Mouse (Mus musculus): ENCODE data around the gene Foxn3. TPM values are rescaled to one million over a fixed set of nuclear protein-coding genes. Genes with fewer than 3 reads are reported as not detected.
A peak's percentile ranks its signal among the peaks of the same experiment; 100 is the strongest.

Foxn3 gene
- polyA plus RNA-seq, 1 experiment from 2014 or later, result 95.8 TPM

- Histone ChIP-seq H3K36me3 (ENCODE audit: control insufficient read depth, insufficient read depth, low read length) (no peaks in the 10 kb centered on the region), H3K27me3 (ENCODE audit: control insufficient read depth, insufficient read depth, low read length) (no peaks in the 10 kb centered on the region), H3K4me1 (ENCODE audit: control insufficient read depth, insufficient read depth, low read length) (peaks cover 6% of the 10 kb centered on the region; the same call in 1 of the 2 replicates), H3K4me2 (ENCODE audit: low read depth, low read length) (peak overlapping the region; percentile 36; the same call in 1 of the 2 replicates), H3K27ac (ENCODE audit: low read depth, low read length) (peak overlapping the region; percentile 7; the same call in 1 of the 2 replicates), H3K9ac (replicated peaks; ENCODE audit: low read depth, low read length) (no peak overlapping the region), H3K9me3 (ENCODE audit: control insufficient read depth, low read length) (no peaks in the 10 kb centered on the region), H3K4me3 (ENCODE audit: low read depth, low read length) (no peak overlapping the region)
- ATAC-seq (ENCODE audit: low read depth), result no peak
- 40% methylated on average over 9 of the region's 9 CpGs for WGBS
These were observed 64.2 kb downstream of the Foxn3 start for GRCm38 (mm10) chr12:99498978-99499694.

GRCm38 (mm10) chr12:99498189-99498977 is 65.0 kb downstream of the Foxn3 start:
- H3K27me3 ChIP-seq (ENCODE audit: control insufficient read depth, insufficient read depth, low read length), result no peaks in the 10 kb centered on the region
- H3K4me2 ChIP-seq (ENCODE audit: low read depth, low read length), result peak overlapping the region; percentile 36
- WGBS, result 30% methylated on average over 18 of the region's 18 CpGs
- no peaks in the 10 kb centered on the region for H3K9me3 ChIP-seq (ENCODE audit: control insufficient read depth, low read length)
- no peak overlapping the region for H3K9ac ChIP-seq (replicated peaks; ENCODE audit: low read depth, low read length)
- no peak overlapping the region for H3K4me3 ChIP-seq (ENCODE audit: low read depth, low read length)
- peak overlapping the region; percentile 7; the same call in 1 of the 2 replicates for H3K27ac ChIP-seq (ENCODE audit: low read depth, low read length)
- 0 out of 2 replicates have a peak, but pooled peaks have one; percentile 46 for ATAC-seq (ENCODE audit: low read depth)
- no peaks in the 10 kb centered on the region for H3K36me3 ChIP-seq (ENCODE audit: control insufficient read depth, insufficient read depth, low read length)
- H3K4me1 ChIP-seq (ENCODE audit: control insufficient read depth, insufficient read depth, low read length), result peaks cover 6% of the 10 kb centered on the region; the same call in 1 of the 2 replicates

GRCm38 (mm10) chr12:99496945-99497344 is 66.4 kb downstream of the Foxn3 start:
- no peak for ATAC-seq (ENCODE audit: low read depth)
- Histone ChIP-seq H3K36me3 (ENCODE audit: control insufficient read depth, insufficient read depth, low read length) (no peaks in the 10 kb centered on the region), H3K9me3 (ENCODE audit: control insufficient read depth, low read length) (no peaks in the 10 kb centered on the region), H3K9ac (replicated peaks; ENCODE audit: low read depth, low read length) (no peak overlapping the region), H3K4me1 (ENCODE audit: control insufficient read depth, insufficient read depth, low read length) (peaks cover 6% of the 10 kb centered on the region; the same call in 1 of the 2 replicates), H3K27me3 (ENCODE audit: control insufficient read depth, insufficient read depth, low read length) (no peaks in the 10 kb centered on the region), H3K4me2 (ENCODE audit: low read depth, low read length) (no peak overlapping the region), H3K4me3 (ENCODE audit: low read depth, low read length) (no peak overlapping the region), H3K27ac (ENCODE audit: low read depth, low read length) (no peak overlapping the region)
- 81% methylated on average over 3 of the region's 3 CpGs for WGBS

- ATAC-seq (ENCODE audit: low read depth), result no peak
- 74% methylated on average over 6 of the region's 6 CpGs for WGBS
These were observed 73.2 kb downstream of the Foxn3 start for GRCm38 (mm10) chr12:99490216-99490615.

GRCm38 (mm10) chr12:99489001-99489592 is 74.3 kb downstream of the Foxn3 start:
- no peak overlapping the region for H3K27ac ChIP-seq (ENCODE audit: low read depth, low read length)
- no peak overlapping the region for H3K4me2 ChIP-seq (ENCODE audit: low read depth, low read length)
- 89% methylated on average over 4 of the region's 4 CpGs for WGBS
- H3K9me3 ChIP-seq (ENCODE audit: control insufficient read depth, low read length), result no peaks in the 10 kb centered on the region
- ATAC-seq (ENCODE audit: low read depth), result no peak
- no peaks in the 10 kb centered on the region for H3K36me3 ChIP-seq (ENCODE audit: control insufficient read depth, insufficient read depth, low read length)
- no peaks in the 10 kb centered on the region for H3K4me1 ChIP-seq (ENCODE audit: control insufficient read depth, insufficient read depth, low read length)
- H3K9ac ChIP-seq (replicated peaks; ENCODE audit: low read depth, low read length), result no peak overlapping the region
- no peaks in the 10 kb centered on the region for H3K27me3 ChIP-seq (ENCODE audit: control insufficient read depth, insufficient read depth, low read length)
- H3K4me3 ChIP-seq (ENCODE audit: low read depth, low read length), result no peak overlapping the region

More at GRCm38 (mm10) chr12:99490216-99490615, 73.2 kb downstream of the Foxn3 start:
- Histone ChIP-seq H3K27me3 (ENCODE audit: control insufficient read depth, insufficient read depth, low read length) (no peaks in the 10 kb centered on the region), H3K9ac (replicated peaks; ENCODE audit: low read depth, low read length) (no peak overlapping the region), H3K36me3 (ENCODE audit: control insufficient read depth, insufficient read depth, low read length) (no peaks in the 10 kb centered on the region), H3K4me2 (ENCODE audit: low read depth, low read length) (no peak overlapping the region), H3K9me3 (ENCODE audit: control insufficient read depth, low read length) (no peaks in the 10 kb centered on the region), H3K4me3 (ENCODE audit: low read depth, low read length) (no peak overlapping the region), H3K27ac (ENCODE audit: low read depth, low read length) (no peak overlapping the region), H3K4me1 (ENCODE audit: control insufficient read depth, insufficient read depth, low read length) (no peaks in the 10 kb centered on the region)

GRCm38 (mm10) chr12:99480372-99480771 is 83.0 kb downstream of the Foxn3 start:
- 83% methylated on average over 3 of the region's 3 CpGs for WGBS
- no peaks in the 10 kb centered on the region for H3K36me3 ChIP-seq (ENCODE audit: control insufficient read depth, insufficient read depth, low read length)
- no peak overlapping the region for H3K9ac ChIP-seq (replicated peaks; ENCODE audit: low read depth, low read length)
- H3K4me3 ChIP-seq (ENCODE audit: low read depth, low read length), result no peak overlapping the region
- H3K9me3 ChIP-seq (ENCODE audit: control insufficient read depth, low read length), result no peaks in the 10 kb centered on the region
- H3K27ac ChIP-seq (ENCODE audit: low read depth, low read length), result no peak overlapping the region
- H3K27me3 ChIP-seq (ENCODE audit: control insufficient read depth, insufficient read depth, low read length), result no peaks in the 10 kb centered on the region
- no peak for ATAC-seq (ENCODE audit: low read depth)
- H3K4me1 ChIP-seq (ENCODE audit: control insufficient read depth, insufficient read depth, low read length), result no peaks in the 10 kb centered on the region
- no peak overlapping the region for H3K4me2 ChIP-seq (ENCODE audit: low read depth, low read length)

- Histone ChIP-seq H3K36me3 (ENCODE audit: control insufficient read depth, insufficient read depth, low read length) (no peaks in the 10 kb centered on the region), H3K9ac (replicated peaks; ENCODE audit: low read depth, low read length) (no peak overlapping the region), H3K27me3 (ENCODE audit: control insufficient read depth, insufficient read depth, low read length) (no peaks in the 10 kb centered on the region), H3K4me3 (ENCODE audit: low read depth, low read length) (no peak overlapping the region), H3K4me1 (ENCODE audit: control insufficient read depth, insufficient read depth, low read length) (no peaks in the 10 kb centered on the region), H3K27ac (ENCODE audit: low read depth, low read length) (no peak overlapping the region), H3K9me3 (ENCODE audit: control insufficient read depth, low read length) (no peaks in the 10 kb centered on the region), H3K4me2 (ENCODE audit: low read depth, low read length) (no peak overlapping the region)
- WGBS, result 42% methylated on average over 5 of the region's 5 CpGs
- no peak for ATAC-seq (ENCODE audit: low read depth)
These were observed 89.2 kb downstream of the Foxn3 start for GRCm38 (mm10) chr12:99474176-99474575.

- H3K27ac ChIP-seq (ENCODE audit: low read depth, low read length), result no peak overlapping the region
- no peak for ATAC-seq (ENCODE audit: low read depth)
- no peak overlapping the region for H3K4me2 ChIP-seq (ENCODE audit: low read depth, low read length)
- no peak overlapping the region for H3K4me3 ChIP-seq (ENCODE audit: low read depth, low read length)
- no peaks in the 10 kb centered on the region for H3K4me1 ChIP-seq (ENCODE audit: control insufficient read depth, insufficient read depth, low read length)
- 76% methylated on average over 10 of the region's 10 CpGs for WGBS
- H3K9me3 ChIP-seq (ENCODE audit: control insufficient read depth, low read length), result no peaks in the 10 kb centered on the region
- no peaks in the 10 kb centered on the region for H3K36me3 ChIP-seq (ENCODE audit: control insufficient read depth, insufficient read depth, low read length)
- no peaks in the 10 kb centered on the region for H3K27me3 ChIP-seq (ENCODE audit: control insufficient read depth, insufficient read depth, low read length)
- H3K9ac ChIP-seq (replicated peaks; ENCODE audit: low read depth, low read length), result no peak overlapping the region
These were observed 89.8 kb downstream of the Foxn3 start for GRCm38 (mm10) chr12:99473406-99474133.
